Mouse (Mus musculus): ENCODE results near the gene Samd13.

GRCm38 (mm10) chr3:146700051-146700450 is 14.7 kb upstream of the Samd13 start:
- no peak for TF ChIP-seq POLR2A (IDR thresholded peaks at IDR 0.05; ENCODE audit: control insufficient read depth, extremely low read depth, insufficient read depth, low read length, poor library complexity)
- no peak for TF ChIP-seq CTCF (IDR thresholded peaks at IDR 0.05; ENCODE audit: borderline replicate concordance, control insufficient read depth, extremely low read depth, insufficient read depth, low read length, poor library complexity)
